Mouse (Mus musculus) layer of hippocampus, postnatal 25 days (tissue): ENCODE measurements around the gene Sulf2. TPM values are rescaled to one million over a fixed set of nuclear protein-coding genes. Genes with fewer than 3 reads are reported as not detected.

Source experiments
- DNase-seq, 2 experiments: peaks; one replicate each; pipeline ENCODE4 v3.0.0; 2022; ENCODE audit warnings: mixed read lengths in 2 of 2, low spot score in 1 of 2; ENCODE audit errors: extremely low spot score in 1 of 2
- total RNA-seq, 2 experiments: library from RNA; stranded (reverse); gene quantifications; 2 replicates each; pipeline ENCODE4 v1.2.3; 2021

Sulf2 gene
- total RNA-seq, 2 experiments from 2014 or later = 127 to 137 TPM

- no peak for DNase-seq
Observed at GRCm38 (mm10) chr2:166029232-166029631, 126.2 kb downstream of the Sulf2 start.

GRCm38 (mm10) chr2:166027834-166028233, 127.6 kb downstream of the Sulf2 start:
- DNase-seq = no peak

GRCm38 (mm10) chr2:166025943-166026342, 129.5 kb downstream of the Sulf2 start:
- DNase-seq = no peak

- no peak for DNase-seq
Observed at GRCm38 (mm10) chr2:166024621-166025020, 130.8 kb downstream of the Sulf2 start.

GRCm38 (mm10) chr2:166024079-166024478, 131.4 kb downstream of the Sulf2 start:
- no peak for DNase-seq

Other genes starting within 250 kb of the Sulf2 start
- 10 to 100 TPM; 29.7 to 34.3 TPM for gene Ncoa3, start 163.0 kb downstream of the Sulf2 start, total RNA-seq